Mouse (Mus musculus) urinary bladder, postnatal 14 days (tissue): Measurements from ENCODE around the gene Ube2o.
"Not testable (repeated sequence)": the region's sequence is repeated elsewhere in the genome, so short reads cannot be mapped to it uniquely, and the experiment has no call there.

Experiments used
- DNase-seq: peaks from one replicate; pipeline ENCODE4 v3.0.0; 2021; ENCODE audit warnings: low spot score

The Ube2o gene

DNA sequence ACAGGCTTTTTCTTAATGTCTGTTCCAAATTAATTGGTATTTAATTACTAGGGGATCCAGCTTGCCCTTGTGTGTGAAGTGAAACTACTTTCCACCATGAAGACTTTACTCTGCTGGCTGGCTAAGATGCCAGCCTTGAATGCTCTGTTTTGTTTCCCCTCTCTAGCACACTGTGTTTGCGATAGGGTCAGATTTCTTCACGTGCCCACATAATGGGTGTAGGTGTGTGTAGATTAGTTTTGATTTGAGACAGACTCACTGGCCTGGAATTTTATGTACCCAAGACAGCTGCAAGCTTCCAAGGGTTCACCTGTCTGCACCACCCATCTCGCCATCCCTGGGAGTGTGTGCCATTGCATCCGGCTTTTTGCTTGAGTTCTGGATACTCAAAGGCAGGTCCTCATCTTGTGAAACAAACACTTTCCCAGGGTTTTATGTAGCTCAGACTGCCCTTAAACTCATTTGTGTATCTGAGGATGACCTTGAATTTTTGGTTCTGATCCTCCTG lies 67.7 kb downstream of the Ube2o start:
- no peak for DNase-seq

DNA sequence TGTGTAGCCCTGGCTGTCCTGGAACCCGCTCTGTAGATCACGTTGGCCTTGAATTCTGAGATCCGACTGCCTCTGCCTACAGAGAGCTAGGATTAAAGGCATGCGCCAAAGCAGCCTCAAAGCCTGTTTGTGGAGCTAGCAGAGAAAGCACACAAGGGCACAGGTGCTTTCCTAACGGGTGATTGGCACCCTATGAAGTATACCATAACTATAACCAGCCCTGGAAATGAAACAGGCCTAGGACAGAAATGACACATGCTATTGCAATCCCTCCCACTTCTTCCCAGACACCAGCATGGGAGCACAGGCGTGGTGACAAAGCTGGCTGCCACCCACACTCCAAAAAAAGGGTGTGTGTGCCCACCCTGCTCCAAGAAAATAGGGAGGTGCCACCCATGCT lies 68.3 kb downstream of the Ube2o start:
- no peak for DNase-seq

DNA sequence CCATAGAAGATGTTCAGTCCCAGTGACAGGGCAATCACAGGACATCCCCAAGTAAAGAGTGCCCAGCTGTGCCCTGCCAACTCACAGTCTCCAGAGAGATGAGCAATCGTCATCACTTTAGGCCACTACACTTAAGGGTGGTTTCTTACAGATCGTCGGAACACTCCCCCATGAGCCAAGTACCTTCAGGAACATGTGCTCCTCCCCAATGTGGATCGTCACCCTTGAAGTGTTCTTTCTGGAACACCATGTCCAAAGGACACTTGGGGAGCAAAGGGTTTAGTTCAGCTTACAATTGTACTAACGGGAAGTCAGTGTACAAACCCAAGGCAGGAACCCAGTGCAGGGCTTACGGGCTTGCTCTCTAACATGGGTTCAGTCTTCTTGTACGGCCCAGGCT lies 69.1 kb downstream of the Ube2o start:
- DNase-seq = no peak

DNA sequence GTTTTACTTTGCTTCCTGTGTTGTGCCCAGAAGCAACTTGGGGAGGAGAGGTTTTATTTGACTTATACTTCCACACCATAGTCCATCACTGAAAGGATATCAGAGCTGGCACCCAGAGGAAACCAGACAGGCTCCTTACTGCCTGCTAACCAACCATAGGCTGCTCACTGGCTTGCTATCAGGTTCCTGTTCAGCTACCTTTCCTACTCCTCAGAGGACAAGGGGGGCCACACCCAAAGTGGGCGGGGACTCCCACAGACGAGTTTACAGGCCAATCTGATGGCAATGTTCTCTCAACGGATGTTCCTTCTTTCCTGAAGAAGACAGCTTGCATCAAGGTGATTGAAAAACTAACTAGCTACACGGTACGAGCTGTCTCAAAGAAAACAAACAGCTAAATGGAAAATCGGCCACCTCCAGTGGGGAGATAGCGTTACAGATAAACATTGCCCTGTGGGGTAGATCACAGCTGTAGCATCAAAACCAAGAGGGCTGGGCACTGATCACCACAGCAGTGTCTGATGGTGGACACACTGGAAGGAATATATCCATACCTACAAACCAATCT lies 69.9 kb downstream of the Ube2o start:
- DNase-seq = peak; percentile 46

DNA sequence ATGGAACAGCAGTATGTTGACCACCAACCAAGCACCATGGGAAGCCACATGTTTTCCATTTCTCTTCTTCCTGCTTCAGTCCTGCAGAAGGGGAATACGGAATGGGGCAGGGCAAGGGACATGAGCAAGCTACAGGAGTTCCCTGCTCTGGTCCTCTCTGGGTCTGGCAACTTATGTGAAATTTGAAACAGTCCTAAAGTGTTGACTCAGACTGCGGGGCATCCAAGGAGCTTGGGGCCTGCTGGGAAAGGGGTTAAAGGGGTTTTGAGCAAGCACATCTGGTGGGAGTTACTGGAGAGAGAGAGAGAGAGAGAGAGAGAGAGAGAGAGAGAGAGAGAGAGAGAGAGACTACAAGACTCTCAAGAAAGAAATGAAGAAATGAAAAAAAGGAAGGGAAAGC lies 72.6 kb downstream of the Ube2o start:
- no peak for DNase-seq

DNA sequence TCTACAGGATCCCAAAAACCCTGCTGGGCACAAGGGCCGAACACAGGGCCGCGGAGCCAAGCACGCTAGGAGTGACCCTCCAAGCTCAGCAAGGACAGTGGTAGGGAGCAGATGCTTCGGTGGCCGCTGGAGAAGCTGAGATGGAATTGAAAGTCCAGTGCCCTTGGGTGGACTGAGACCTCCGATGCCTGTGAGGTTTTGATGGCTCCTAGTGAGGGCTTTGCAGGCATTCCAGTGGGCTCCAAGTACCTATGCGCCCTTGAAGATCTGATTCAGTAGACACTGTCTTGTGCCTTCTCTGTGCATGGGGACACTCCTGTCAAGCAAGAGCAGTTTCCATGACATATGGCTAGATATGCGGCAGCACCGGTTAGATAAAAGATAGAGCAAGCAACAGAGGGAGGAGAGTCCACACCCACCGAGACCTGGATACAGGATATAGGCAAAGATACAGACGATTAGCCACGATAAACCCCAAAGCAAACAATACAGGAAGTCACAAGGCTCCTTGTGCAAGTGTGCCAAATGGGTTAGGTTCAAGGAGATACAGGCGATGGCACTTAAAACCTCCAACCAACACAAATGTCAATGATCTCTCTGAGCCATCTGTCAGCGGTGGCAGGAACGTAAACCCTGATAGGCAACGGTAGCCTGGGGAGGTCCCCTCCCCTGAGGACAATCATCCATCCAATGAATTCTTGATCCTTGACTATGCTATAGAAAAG lies 74.9 kb downstream of the Ube2o start:
- DNase-seq = no peak

DNA sequence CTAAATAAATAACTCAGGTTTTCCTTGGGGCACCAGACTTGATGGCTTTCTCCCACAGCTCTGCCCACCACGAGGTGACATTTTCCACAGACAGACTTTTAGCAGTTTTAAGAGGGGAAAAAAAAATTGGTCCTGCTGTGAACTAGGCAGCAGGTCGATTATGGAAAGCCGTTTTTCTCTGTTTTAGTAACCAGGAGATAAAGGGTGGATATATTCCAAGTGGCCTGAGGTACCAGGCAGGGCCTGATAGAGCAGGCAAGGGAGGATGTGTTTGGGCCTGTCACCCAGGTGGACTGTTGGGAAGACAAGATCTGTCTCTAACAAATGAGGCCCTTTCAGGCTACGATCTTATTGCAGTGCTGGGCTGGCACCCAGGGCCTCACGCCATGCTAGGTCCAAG lies 75.7 kb downstream of the Ube2o start:
- DNase-seq = peak; percentile 26

DNA sequence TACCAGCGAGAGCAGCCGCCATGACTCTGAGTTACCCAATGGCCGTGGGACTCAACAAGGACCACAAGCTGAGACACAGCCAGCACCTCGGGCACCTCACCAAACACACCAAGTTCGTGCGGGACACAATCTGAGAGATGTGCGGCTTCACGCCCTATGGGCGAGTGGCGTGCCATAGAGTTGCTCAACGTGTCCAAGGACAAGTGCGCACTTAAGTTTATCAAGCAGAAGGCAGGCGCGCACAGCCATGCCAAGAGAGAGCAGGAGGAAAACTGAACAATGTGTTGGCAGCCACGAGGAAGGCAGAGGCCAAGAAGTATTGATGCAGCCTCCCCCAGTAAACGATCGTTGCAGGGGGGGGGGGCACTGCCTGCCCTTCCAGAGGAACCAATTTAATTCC lies 76.7 kb downstream of the Ube2o start:
- DNase-seq = no peak

DNA sequence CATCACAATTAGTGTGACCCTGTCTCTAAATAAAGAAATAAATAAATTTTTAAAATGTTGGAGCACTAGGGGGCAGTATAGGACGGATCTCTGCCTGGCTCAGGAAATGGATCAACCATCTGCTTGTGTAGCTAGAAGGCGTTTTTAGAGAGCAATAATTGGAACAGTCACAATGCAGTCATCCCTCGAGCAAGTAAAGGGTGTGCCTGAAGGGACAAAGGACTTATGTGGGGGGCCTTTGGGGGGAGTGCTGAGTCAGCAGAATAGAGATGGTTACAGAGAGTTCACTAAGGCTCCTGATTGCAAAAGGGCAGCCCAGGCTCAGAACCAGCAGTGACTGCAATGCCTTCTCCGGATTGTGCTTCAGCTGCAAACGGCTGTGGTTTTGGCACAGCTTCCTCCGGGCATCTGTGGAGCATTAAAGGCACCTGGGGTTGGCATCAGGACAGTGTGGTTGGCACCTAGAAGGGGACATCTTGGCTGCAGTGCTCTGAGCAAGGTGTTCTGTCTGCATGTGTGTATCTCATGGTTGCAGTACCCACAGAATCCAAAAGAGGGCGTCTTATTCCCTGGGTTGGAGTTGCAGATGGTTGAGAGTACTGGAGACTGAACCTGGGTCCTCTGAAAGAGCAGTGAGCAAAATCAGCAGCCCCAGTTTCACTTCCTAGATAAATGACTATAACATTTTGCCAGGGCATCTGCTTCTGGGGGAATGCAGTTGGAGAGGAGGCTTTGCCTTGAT lies 80.1 kb downstream of the Ube2o start:
- DNase-seq = no peak

DNA sequence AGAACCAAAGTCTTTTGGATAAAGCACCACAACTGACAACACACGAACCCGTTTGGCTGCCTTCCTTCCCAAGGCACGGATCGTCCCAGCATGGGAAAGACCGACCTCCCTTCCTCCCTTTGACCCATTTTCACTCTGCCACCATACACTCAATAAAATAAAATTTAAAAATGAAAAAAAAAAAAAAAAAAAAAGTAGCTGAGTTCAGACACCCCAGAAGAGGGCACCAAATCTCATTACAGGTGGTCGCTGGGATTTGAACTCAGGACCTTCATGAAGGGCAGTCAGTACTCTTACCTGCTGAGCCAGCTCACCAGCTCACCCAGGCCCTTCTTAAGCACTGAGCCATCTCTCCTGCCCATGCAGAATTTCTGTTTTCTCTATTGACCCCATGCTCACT lies 82.2 kb downstream of the Ube2o start:
- no peak for DNase-seq

DNA sequence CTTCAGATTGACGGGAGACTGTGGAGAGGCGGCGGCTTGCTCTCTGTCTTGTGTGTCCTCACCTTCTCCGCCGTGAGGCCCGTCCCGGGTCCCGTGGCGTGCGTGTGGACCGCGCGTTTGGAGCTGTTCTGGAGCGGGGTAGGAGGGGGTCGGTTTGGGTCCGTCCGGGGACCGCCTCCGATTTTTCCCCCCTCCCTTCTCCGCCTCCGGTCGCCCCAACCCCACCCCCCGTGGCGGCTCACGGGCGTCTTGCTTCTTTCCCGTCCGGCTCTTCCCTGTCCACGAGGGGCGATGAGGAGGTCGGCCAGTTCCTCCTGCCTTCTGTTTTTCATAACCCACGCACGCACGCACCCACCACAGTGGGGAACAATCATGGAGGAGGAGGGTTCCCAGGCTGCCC lies 82.7 kb downstream of the Ube2o start:
- DNase-seq = no peak

DNA sequence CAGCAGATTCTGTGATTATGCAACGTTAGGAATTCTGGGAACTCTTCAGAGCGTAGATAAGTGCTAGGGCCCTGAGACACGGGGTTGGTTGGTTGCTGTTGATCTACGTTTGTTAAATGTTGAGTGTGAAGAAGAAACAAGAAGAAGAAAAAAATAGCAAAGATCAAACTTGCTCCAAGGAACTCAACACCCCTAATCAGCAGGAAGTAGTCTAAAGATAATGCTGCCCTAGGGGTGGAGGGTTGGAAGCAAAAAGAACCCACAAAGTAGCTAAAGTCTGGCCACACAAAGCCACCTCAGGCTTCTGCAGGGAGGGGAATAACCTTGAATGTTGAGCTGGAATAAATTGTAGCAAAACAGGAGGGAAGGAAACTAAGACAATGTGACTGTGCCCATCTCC lies 83.9 kb downstream of the Ube2o start:
- DNase-seq = no peak

DNA sequence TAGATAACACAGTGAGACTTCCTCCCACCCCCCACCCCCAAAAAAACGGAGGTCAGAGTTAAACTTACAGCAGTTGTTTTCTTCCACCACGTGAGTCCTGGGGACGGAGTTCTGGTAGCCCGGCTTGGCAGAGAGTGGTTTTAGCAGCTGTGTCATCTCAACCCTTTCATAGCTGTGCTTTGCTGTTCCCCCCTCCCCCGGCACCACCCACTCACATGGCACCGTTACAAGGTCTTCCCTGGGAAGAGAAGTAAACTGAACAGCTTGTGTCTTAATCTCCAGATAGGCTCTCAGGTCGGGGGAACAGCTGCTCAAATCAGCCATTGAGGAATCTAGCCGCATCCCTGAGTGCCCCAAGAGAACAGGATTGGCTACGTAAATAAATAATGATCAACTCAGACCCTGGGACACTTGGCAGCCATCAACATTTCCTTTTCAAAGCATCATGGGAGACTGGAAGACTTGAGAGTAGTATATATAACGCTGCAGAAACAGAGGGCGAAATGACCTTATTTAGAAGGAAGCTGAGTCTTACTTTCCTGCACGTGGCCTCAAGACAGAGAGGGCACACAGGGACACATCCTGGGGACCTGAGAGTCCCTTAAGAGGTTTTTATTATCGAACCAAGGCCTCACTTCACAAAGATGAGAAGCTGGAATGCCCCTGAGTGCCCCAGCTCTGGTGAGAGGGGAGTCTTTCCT lies 86.6 kb downstream of the Ube2o start:
- DNase-seq = peak; percentile 87

DNA sequence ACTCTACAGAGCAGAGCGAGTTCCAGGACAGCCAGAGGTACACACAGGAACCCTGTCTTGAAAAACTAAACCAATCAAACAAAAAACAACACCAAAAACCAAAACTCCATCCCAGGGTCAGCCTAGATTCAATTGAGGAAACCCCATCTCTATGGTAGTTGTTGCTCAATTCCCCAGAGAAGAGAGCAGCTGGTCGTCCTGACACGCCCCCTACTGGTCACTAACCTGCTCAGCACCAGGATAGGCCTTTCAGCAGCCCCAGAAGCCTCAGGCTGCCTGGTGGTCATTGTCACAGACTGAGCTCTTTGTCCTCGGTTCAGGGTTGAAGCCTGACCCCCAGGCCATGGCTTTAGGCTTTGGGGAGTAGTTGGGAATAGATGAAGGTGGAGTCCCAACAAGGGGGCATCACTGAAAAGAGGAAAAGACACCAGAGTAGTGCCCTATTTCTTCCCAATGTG lies 87.4 kb downstream of the Ube2o start, which contains the start of gene Prpsap1:
Prpsap1 (minus strand) TSS at position 408 of the 458 bp plus-strand sequence.
- DNase-seq = peak; percentile 50

DNA sequence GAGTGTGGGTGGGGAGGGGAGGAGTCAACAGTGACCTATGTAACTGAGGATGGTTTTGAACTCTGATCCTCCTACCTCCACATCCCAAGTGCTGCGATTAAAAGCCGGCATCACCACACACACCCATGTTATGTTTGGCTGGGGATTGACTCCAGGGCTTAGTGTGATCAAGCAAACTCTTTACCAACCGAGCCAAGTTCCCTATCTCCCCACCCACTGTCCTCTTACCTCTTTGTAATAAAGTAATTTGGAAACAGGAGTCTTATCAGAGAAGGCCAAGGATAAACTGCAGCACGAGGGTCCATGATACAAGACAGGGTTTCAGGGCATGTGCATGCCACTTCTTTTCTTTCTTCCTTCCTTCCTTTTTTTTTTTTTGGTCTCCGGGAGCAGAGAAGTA lies 88.1 kb downstream of the Ube2o start:
- DNase-seq = no peak

DNA sequence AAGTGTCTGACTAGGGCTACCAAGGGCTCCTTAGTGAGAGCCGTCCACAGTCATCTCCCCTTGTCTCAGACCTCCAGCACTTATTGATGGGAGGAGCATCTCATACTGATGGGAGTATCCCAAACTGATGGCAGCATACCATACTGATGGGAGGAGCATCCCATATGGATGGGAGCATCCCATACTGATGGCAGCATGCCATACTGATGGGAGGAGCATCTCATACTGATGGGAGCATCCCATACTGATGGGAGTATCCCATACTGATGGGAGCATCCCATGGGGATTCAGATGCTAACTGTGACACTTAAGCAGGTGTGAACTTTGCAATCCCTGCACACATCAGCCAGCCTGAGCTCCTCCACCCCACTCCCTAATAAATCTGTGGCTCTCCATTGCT lies 88.7 kb downstream of the Ube2o start:
- DNase-seq = not testable (repeated sequence)

DNA sequence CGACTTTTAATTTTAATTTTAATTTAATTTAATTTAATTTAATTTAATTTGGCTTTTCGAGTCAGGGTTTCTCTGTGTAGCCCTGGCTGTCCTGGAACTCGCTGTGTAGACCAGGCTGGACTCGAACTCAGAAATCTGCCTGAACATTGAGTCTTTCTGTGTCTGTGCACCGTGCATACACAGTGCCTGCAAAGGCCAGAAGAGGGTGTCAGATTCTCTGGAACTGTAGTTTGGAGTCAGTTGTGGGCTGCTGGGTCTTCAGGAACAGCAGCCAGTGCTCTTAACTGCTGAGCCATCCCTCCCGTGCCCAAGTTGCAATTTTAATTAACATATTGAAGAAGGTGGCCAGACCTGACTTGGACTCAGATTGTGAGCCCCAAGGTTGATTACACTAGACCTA lies 89.9 kb downstream of the Ube2o start:
- no peak for DNase-seq

DNA sequence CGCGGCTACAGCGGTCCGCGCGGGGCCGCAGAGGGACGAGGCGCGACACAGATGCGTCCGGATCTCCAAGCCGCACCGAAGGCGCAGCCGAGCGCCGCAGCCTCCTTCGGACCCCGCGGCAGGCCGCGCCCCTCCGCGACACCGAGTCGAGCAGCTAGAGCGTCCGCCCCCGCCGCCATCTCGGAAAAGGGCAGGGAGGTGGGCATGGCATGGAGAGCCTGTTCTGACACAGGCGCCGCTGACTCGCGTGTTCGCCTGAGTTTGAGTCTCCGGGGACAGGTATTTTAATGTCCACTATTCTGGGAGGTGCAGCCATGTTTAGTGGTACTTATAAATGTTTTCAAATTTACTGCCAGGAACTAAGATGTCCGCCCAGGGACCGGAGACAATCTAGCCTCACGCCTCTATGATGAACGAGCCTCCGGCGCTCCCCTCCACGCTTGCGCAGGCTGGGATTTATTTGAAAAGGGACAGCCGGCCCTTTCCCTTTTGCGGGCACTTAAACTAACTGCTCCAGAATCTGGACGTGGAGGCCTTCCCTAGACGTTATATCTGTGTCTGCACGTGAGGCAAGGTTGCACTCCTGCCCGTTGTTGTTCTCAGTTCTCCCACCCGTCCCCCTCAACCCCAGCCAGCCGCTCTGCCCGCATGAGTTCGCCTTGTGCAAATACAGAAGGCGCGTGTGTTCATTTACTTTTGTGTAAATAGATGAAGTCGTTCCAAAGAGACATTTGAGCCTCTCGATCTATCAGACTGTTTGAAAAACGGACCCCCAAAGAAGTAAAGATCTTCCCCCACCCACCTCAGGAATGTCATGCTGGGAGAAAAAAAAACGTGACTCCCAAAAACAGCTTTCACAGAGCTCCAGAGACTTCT lies 90.8 kb downstream of the Ube2o start:
- peak; percentile 91 for DNase-seq

DNA sequence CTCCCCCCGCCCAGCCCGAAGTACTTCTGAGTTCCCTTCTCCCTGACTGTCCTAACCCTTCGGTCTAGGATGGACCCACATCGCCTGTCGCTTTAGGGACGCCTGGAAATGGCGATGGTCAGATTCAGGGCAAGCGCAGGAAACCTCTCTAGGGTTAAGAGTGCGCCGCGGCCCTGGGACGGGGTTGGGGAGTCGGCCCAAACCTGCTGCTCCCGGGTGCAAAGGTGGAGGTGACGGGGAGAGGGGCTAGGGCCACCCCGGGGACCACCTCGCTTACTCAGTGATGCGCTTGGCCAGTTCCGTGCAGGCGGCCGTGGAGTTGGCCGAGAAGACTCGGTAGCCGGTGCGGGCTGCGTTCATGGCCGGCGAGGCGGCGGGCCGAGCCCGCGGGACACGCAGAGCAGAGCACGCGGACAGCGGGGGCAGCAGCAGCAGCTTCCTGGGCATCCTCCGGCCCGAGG lies 91.4 kb downstream of the Ube2o start:
- no peak for DNase-seq

DNA sequence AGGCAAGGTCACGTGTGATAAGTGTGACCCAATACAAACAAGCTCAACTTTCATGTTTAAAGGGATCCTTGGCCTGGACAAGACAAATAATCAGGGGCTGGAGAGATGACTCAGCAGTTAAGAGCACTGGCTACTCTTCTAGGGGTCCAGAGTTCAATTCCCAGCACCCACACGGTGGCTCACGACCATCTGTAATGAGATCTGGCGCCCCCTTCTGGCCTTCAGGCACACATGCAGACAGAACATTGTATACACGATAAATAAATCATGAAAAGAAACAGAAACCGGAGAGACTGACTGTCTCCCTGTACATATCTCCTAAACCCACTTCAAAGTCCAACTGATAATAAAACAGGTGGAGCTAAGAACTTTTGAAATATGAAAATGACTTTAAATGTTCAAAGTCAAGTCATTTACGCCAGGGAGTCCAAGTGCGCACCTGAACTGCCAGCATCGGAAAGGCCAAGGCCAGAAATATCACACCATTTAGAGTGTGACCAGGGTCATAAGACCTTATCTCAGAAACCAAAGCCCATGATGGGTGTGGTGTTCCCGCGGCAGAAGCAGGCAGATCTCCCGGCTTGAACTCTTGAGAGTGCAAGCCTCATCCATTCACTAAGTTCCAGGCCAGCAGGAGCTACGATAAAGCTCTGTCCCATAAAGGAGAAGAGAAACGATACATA lies 92.4 kb downstream of the Ube2o start:
- no peak for DNase-seq

DNA sequence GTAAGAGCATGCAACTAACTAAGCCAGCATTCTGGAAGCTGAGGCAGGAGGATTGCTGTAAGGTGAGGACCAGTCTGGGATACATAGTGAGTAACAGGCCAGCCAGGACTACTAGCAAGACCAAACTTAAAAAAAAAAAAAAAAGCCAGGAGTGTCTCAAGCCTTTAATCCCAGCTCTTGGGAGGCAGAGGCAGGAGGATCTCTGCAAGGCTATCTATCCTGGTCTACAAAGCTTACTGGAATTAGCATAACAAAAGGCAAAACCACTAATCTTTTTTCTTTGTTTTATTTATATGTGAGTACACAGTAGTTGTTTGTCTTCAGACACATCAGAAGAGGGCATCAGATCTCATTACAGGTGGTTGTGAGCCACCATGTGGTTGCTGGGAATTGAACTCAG lies 93.0 kb downstream of the Ube2o start:
- DNase-seq = no peak
